Mouse (Mus musculus): ENCODE measurements at regions not wholly inside any gene's neighbourhood (a gene's known extent, or its start where the extent isn't known, plus 50 kb on each side); places are given as distances from the start of the nearest gene placed in this dataset.

- H3K27me3 ChIP-seq (replicated peaks; ENCODE audit: control insufficient read depth, insufficient read depth, low read length), result no peaks in the 10 kb centered on the region; the same call in 1 of the 2 replicates
- H3K4me1 ChIP-seq (ENCODE audit: control insufficient read depth, insufficient read depth, low read length), result no peaks in the 10 kb centered on the region
- H3K36me3 ChIP-seq (ENCODE audit: control insufficient read depth, insufficient read depth, low read length), result no peaks in the 10 kb centered on the region
- H3K4me3 ChIP-seq (ENCODE audit: low read depth, low read length), result no peak overlapping the region
- H3K9me3 ChIP-seq (ENCODE audit: control insufficient read depth, low read length), result no peaks in the 10 kb centered on the region
- WGBS, result 79% methylated on average over 4 of the region's 4 CpGs
- DNase-seq (ENCODE audit: low spot score), result no peak
- no peak overlapping the region for H3K9ac ChIP-seq (ENCODE audit: low read depth, low read length)
- H3K27ac ChIP-seq (replicated peaks; ENCODE audit: low read depth, low read length), result no peak overlapping the region
- no peak overlapping the region for H3K4me2 ChIP-seq (ENCODE audit: low read depth, low read length)
- no peak for ATAC-seq (ENCODE audit: low read depth)
These were observed 74.4 kb upstream of the Eef1e1 start for GRCm38 (mm10) chr13:38733246-38733645.

- H3K4me3 ChIP-seq (ENCODE audit: low read depth, low read length), result no peak overlapping the region
- H3K9me3 ChIP-seq (ENCODE audit: control insufficient read depth, low read length), result no peaks in the 10 kb centered on the region
- H3K27ac ChIP-seq (replicated peaks; ENCODE audit: low read depth, low read length), result no peak overlapping the region
- no peak overlapping the region for H3K9ac ChIP-seq (ENCODE audit: low read depth, low read length)
- no peaks in the 10 kb centered on the region for H3K4me1 ChIP-seq (ENCODE audit: control insufficient read depth, insufficient read depth, low read length)
- H3K4me2 ChIP-seq (ENCODE audit: low read depth, low read length), result no peak overlapping the region
- no peak for ATAC-seq (ENCODE audit: low read depth)
- no peaks in the 10 kb centered on the region for H3K27me3 ChIP-seq (replicated peaks; ENCODE audit: control insufficient read depth, insufficient read depth, low read length)
- no peaks in the 10 kb centered on the region for H3K36me3 ChIP-seq (ENCODE audit: control insufficient read depth, insufficient read depth, low read length)
- WGBS, result 89% methylated on average over 4 of the region's 4 CpGs
- no peak for DNase-seq (ENCODE audit: low spot score)
These were observed 66.6 kb upstream of the Eef1e1 start for GRCm38 (mm10) chr13:38725452-38725851.

- H3K27me3 ChIP-seq (replicated peaks; ENCODE audit: control insufficient read depth, insufficient read depth, low read length), result no peaks in the 10 kb centered on the region
- H3K27ac ChIP-seq (replicated peaks; ENCODE audit: low read depth, low read length), result no peak overlapping the region
- H3K9ac ChIP-seq (ENCODE audit: low read depth, low read length), result no peak overlapping the region
- no peaks in the 10 kb centered on the region for H3K9me3 ChIP-seq (ENCODE audit: control insufficient read depth, low read length)
- no peaks in the 10 kb centered on the region for H3K4me1 ChIP-seq (ENCODE audit: control insufficient read depth, insufficient read depth, low read length)
- no peak for DNase-seq (ENCODE audit: low spot score)
- 91% methylated on average over 3 of the region's 3 CpGs for WGBS
- ATAC-seq (ENCODE audit: low read depth), result no peak
- H3K36me3 ChIP-seq (ENCODE audit: control insufficient read depth, insufficient read depth, low read length), result no peaks in the 10 kb centered on the region
- no peak overlapping the region for H3K4me3 ChIP-seq (ENCODE audit: low read depth, low read length)
- no peak overlapping the region for H3K4me2 ChIP-seq (ENCODE audit: low read depth, low read length)
These were observed 62.3 kb upstream of the Eef1e1 start for GRCm38 (mm10) chr13:38721166-38721565.

- 80% methylated on average over 5 of the region's 5 CpGs for WGBS
These were observed 56.0 kb upstream of the Eef1e1 start for GRCm38 (mm10) chr13:38714838-38715237.

More at GRCm38 (mm10) chr13:38714838-38715237, 56.0 kb upstream of the Eef1e1 start:
- Histone ChIP-seq H3K9me3 (ENCODE audit: control insufficient read depth, low read length) (no peaks in the 10 kb centered on the region), H3K36me3 (ENCODE audit: control insufficient read depth, insufficient read depth, low read length) (no peaks in the 10 kb centered on the region), H3K4me2 (ENCODE audit: low read depth, low read length) (no peak overlapping the region), H3K4me1 (ENCODE audit: control insufficient read depth, insufficient read depth, low read length) (no peaks in the 10 kb centered on the region), H3K27me3 (replicated peaks; ENCODE audit: control insufficient read depth, insufficient read depth, low read length) (no peaks in the 10 kb centered on the region), H3K9ac (ENCODE audit: low read depth, low read length) (no peak overlapping the region), H3K27ac (replicated peaks; ENCODE audit: low read depth, low read length) (no peak overlapping the region), H3K4me3 (ENCODE audit: low read depth, low read length) (no peak overlapping the region)
- ATAC-seq (ENCODE audit: low read depth), result no peak
- DNase-seq (ENCODE audit: low spot score), result no peak
